Mouse (Mus musculus) lung, embryonic 16.5 days (tissue): Measurements from ENCODE around the gene Wdr25. TPM values are rescaled to one million over a fixed set of nuclear protein-coding genes. Genes with fewer than 3 reads are reported as not detected.

Source experiments
- ATAC-seq: fragments of 200-750 bp; cut with Nextera tagmentation; 2 replicates; pipeline ENCODE4 v1.8.0; 2017; ENCODE audit warnings: low read depth, mild to moderate bottlenecking, moderate library complexity
- H3K27ac ChIP-seq: fragments of 300-500 bp; sonication (generic); 2 replicates; pipeline ENCODE4 v1.5.1; 2014; ENCODE audit warnings: mild to moderate bottlenecking, control low read depth, low read length
- H3K27me3 ChIP-seq: fragments of 300-500 bp; sonication (generic); 2 replicates; pipeline ENCODE4 v1.6.1; 2014; ENCODE audit warnings: low read depth, low read length, mixed read lengths; ENCODE audit not compliant: control insufficient read depth, insufficient read depth
- H3K36me3 ChIP-seq: fragments of 300-500 bp; sonication (generic); 2 replicates; pipeline ENCODE4 v1.6.1; 2014; ENCODE audit warnings: low read length; ENCODE audit not compliant: control insufficient read depth, insufficient read depth
- H3K4me1 ChIP-seq: fragments of 300-500 bp; sonication (generic); replicated peaks from 2 replicates; pipeline ENCODE4 v1.6.1; 2014; ENCODE audit warnings: low read length, mixed read lengths; ENCODE audit not compliant: control insufficient read depth, insufficient read depth
- H3K4me2 ChIP-seq: fragments of 300-500 bp; sonication (generic); 2 replicates; pipeline ENCODE4 v1.6.1; 2014; ENCODE audit warnings: low read depth, low read length, control low read depth
- H3K4me3 ChIP-seq: fragments of 300-500 bp; sonication (generic); 2 replicates; pipeline ENCODE4 v1.5.1; 2014; ENCODE audit warnings: mild to moderate bottlenecking, low read length, control low read depth
- H3K9ac ChIP-seq: fragments of 300-500 bp; sonication (generic); 2 replicates; pipeline ENCODE4 v1.6.1; 2014; ENCODE audit warnings: low read length, control low read depth
- H3K9me3 ChIP-seq: fragments of 300-500 bp; sonication (generic); 2 replicates; pipeline ENCODE4 v1.6.1; 2016; ENCODE audit warnings: low read length; ENCODE audit not compliant: control insufficient read depth
- WGBS: fragments of 180-500 bp; shearing (Covaris S2); extraction: QIAGEN DNeasy Blood & Tissue Kit; methylation state at CpG from one replicate; pipeline ENCODE4 v1.1.7; 2014; 5-methylcytosine and 5-hydroxymethylcytosine counted together
- polyA plus RNA-seq: library from polyadenylated mRNA; unstranded; fragments of >200 nt; fragmentation: Nextera tagmentation; extraction: Ambion mirVana; gene quantifications from 2 replicates; pipeline ENCODE4 v1.2.1, GENCODE M21; 2015

Gene Wdr25
- polyA plus RNA-seq, 1 experiment from 2014 or later, result 10.9 TPM

- H3K9me3 ChIP-seq, result no peaks in the 10 kb centered on the region
- H3K4me3 ChIP-seq, result no peak overlapping the region
- H3K36me3 ChIP-seq, result no peaks in the 10 kb centered on the region
- no peak overlapping the region for H3K27ac ChIP-seq
- no peak overlapping the region for H3K4me2 ChIP-seq
- no peaks in the 10 kb centered on the region for H3K27me3 ChIP-seq
- no peak for ATAC-seq
- no peak overlapping the region for H3K9ac ChIP-seq
- H3K4me1 ChIP-seq, result no peaks in the 10 kb centered on the region
- 82% methylated on average over 14 of the region's 14 CpGs for WGBS
These were observed 88.7 kb downstream of the Wdr25 start for GRCm38 (mm10) chr12:108981941-108982683.

DNA sequence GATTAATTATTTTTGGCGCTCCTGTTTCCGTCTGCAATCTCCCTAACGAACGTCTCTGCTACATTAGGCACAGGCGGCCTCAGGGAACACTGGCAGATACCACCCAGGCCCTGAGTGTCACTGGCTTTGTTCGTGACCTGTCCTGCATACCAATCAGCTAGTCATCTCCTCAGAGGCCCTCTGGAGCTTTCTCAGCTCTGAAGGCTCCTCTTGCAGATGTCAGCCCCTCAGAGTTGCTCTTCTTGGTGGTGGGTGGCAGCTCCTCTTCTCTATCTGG lies 89.2 kb downstream of the Wdr25 start:
- no peak for ATAC-seq
- Histone ChIP-seq H3K4me2 (no peak overlapping the region), H3K27me3 (no peaks in the 10 kb centered on the region), H3K9me3 (no peaks in the 10 kb centered on the region), H3K4me1 (no peaks in the 10 kb centered on the region), H3K36me3 (no peaks in the 10 kb centered on the region), H3K9ac (no peak overlapping the region), H3K27ac (no peak overlapping the region), H3K4me3 (no peak overlapping the region)
- 69% methylated on average over 6 of the region's 6 CpGs for WGBS

DNA sequence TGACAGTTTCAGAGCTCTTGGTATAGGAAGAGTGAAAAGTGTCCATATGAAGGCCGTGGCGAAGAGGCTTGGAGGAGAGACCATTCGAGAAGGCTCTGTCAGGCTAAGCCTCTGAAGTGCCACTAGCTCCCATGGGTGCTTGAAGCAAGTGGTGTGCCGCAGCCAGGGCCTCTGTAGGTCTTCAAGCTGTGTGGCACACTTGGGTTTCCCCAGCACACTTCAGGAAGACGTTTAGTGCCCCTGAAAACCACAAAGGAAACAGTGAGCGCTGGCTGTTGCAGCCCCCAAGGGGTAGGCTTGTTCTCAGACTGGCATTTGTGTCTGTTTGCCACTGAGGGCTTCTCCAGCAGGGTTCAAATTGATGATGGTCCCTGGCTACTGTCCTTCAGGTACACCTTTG lies 90.1 kb downstream of the Wdr25 start:
- Histone ChIP-seq H3K4me3 (no peak overlapping the region), H3K27ac (no peak overlapping the region), H3K9me3 (no peaks in the 10 kb centered on the region), H3K9ac (no peak overlapping the region), H3K27me3 (no peaks in the 10 kb centered on the region), H3K4me2 (no peak overlapping the region), H3K4me1 (no peaks in the 10 kb centered on the region), H3K36me3 (no peaks in the 10 kb centered on the region)
- 76% methylated on average over 6 of the region's 6 CpGs for WGBS
- ATAC-seq, result no peak

DNA sequence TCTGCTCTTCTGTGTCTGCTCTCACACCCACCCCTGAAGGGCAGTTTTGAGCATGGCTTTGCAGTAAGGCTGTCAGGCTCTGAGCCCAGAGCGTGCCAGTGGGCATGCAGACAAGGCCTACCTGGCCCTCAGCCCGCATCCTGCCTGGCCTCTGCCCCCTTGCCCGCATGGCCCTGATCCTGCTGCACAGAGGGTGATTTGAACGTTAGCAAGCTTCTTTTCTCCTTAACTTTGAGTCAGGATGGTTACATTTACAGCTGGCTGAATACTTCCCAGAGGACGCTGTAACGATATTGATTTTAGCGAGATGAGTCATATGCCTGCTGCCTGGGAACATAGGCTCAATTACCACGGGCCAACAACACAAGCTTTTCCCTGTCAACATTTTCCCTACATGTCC lies 91.0 kb downstream of the Wdr25 start:
- no peak overlapping the region for H3K4me3 ChIP-seq
- H3K9ac ChIP-seq, result no peak overlapping the region
- H3K4me1 ChIP-seq, result no peaks in the 10 kb centered on the region
- no peaks in the 10 kb centered on the region for H3K27me3 ChIP-seq
- WGBS, result 77% methylated on average over 8 of the region's 8 CpGs
- no peak overlapping the region for H3K4me2 ChIP-seq
- ATAC-seq, result no peak
- H3K27ac ChIP-seq, result no peak overlapping the region
- no peaks in the 10 kb centered on the region for H3K9me3 ChIP-seq
- H3K36me3 ChIP-seq, result no peaks in the 10 kb centered on the region

DNA sequence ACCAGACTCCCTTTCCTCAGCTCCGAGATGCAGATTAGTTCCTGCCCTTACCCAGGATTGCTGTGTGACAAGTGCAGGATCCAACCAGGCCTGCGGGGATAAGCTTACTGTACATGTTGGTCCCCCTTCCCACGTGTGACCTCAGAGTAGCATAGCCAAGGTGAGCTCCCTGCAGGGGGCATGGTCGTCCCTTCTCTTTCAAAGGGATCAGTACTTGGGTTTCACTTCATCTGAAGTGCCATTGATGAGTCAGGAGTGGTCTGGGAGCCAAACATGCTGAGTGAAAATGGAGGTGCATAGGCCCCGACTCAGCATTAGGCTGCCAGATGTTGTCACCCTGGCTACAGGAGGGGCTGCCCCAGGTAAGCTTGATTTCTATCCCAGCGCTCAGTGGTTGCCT lies 91.6 kb downstream of the Wdr25 start:
- no peaks in the 10 kb centered on the region for H3K36me3 ChIP-seq
- no peak overlapping the region for H3K9ac ChIP-seq
- WGBS, result 59% methylated on average over 6 of the region's 6 CpGs
- H3K4me1 ChIP-seq, result no peaks in the 10 kb centered on the region
- H3K27ac ChIP-seq, result no peak overlapping the region
- ATAC-seq, result no peak
- no peaks in the 10 kb centered on the region for H3K9me3 ChIP-seq
- no peak overlapping the region for H3K4me2 ChIP-seq
- H3K4me3 ChIP-seq, result no peak overlapping the region
- no peaks in the 10 kb centered on the region for H3K27me3 ChIP-seq

GRCm38 (mm10) chr12:108987448-108987847 lies 94.0 kb downstream of the Wdr25 start:
- no peaks in the 10 kb centered on the region for H3K4me1 ChIP-seq
- H3K27ac ChIP-seq, result no peak overlapping the region
- no peaks in the 10 kb centered on the region for H3K9me3 ChIP-seq
- H3K36me3 ChIP-seq, result no peaks in the 10 kb centered on the region
- no peak for ATAC-seq
- H3K27me3 ChIP-seq, result no peaks in the 10 kb centered on the region; the same call in 1 of the 2 replicates
- no peak overlapping the region for H3K4me2 ChIP-seq
- H3K4me3 ChIP-seq, result no peak overlapping the region
- WGBS, result 86% methylated on average over 9 of the region's 9 CpGs
- no peak overlapping the region for H3K9ac ChIP-seq

- no peaks in the 10 kb centered on the region for H3K4me1 ChIP-seq
- H3K9me3 ChIP-seq, result no peaks in the 10 kb centered on the region
- no peak overlapping the region for H3K9ac ChIP-seq
- no peak overlapping the region for H3K4me2 ChIP-seq
- no peak overlapping the region for H3K27ac ChIP-seq
- H3K4me3 ChIP-seq, result no peak overlapping the region
- H3K36me3 ChIP-seq, result no peaks in the 10 kb centered on the region
- WGBS, result 30% methylated on average over 9 of the region's 9 CpGs
- H3K27me3 ChIP-seq, result no peaks in the 10 kb centered on the region; the same call in 1 of the 2 replicates
- ATAC-seq, result peak; percentile 41; the same call in 1 of the 2 replicates
These were observed 97.0 kb downstream of the Wdr25 start for GRCm38 (mm10) chr12:108990425-108990824.

GRCm38 (mm10) chr12:108993046-108993445 lies 99.6 kb downstream of the Wdr25 start:
- no peaks in the 10 kb centered on the region for H3K4me1 ChIP-seq
- no peak overlapping the region for H3K4me2 ChIP-seq
- H3K27me3 ChIP-seq, result no peaks in the 10 kb centered on the region; the same call in 1 of the 2 replicates
- H3K27ac ChIP-seq, result no peak overlapping the region
- H3K36me3 ChIP-seq, result no peaks in the 10 kb centered on the region
- H3K4me3 ChIP-seq, result no peak overlapping the region
- no peak for ATAC-seq
- no peak overlapping the region for H3K9ac ChIP-seq
- WGBS, result 49% methylated on average over 2 of the region's 2 CpGs
- no peaks in the 10 kb centered on the region for H3K9me3 ChIP-seq

DNA sequence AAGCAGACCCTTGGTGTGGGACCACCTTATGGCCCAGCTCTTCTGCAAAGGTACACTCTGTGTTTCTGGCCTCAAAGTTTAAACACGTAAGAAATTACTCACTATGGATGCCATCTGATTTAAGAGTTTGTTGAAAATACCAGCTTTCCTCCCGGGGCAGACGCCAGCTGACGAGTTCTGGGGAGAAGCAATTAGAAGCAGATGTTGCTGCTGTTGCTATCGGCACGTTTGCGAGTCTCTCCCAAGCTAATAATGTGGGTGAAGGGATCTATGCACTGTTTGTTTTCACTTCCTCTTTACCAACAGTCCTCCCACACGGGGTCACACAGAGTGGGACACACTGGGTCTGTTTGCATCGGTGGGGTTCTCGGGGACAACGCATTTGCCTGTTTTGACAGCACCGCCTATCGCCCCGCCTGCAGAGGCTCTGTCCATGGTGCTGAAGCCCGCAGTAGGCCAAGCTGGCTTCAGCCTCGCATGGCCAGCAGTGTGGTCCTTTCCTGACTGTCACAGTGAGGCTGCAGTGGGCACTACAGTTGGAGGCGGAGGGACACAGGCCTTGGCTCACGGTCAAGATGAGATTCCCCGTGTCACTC lies 101.1 kb downstream of the Wdr25 start:
- ATAC-seq, result peak; percentile 77
- Histone ChIP-seq H3K9me3 (no peaks in the 10 kb centered on the region), H3K36me3 (no peaks in the 10 kb centered on the region), H3K27me3 (no peaks in the 10 kb centered on the region; the same call in 1 of the 2 replicates), H3K4me3 (no peak overlapping the region), H3K9ac (no peak overlapping the region), H3K4me1 (no peaks in the 10 kb centered on the region), H3K4me2 (peak overlapping the region; percentile 45), H3K27ac (no peak overlapping the region)
- WGBS, result 3% methylated on average over 19 of the region's 19 CpGs
